Mouse (Mus musculus): Measurements from ENCODE around the gene Fam186a. TPM values are rescaled to one million over a fixed set of nuclear protein-coding genes. Genes with fewer than 3 reads are reported as not detected.

The Fam186a gene
- total RNA-seq, 2 experiments from 2014 or later, result 0.06 to 0.09 TPM

DNA sequence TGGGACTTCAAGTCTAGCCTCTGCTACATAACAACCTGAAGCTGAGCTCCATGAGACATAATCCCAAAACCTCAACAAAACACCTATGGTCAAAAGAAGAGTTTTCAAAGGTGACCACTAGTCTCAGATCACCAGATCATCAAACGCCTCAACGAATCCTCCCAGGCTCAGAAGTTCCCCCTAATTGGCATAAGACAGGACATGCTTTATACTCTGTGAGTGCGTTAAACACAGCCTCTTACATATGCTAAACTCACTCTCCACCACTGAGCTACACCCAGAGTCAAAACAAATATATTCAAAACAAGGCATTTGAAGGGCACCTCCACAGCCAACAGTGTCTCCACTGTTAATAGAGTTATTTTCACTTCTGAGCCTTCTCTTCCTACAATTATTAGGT is 94.3 kb downstream of the Fam186a start:
- DNase-seq, result no peak

Other genes starting within 250 kb of the Fam186a start
- gene Gpd1, start 249.5 kb downstream of the Fam186a start, total RNA-seq (2021), result 1,000 to 10,000 TPM; 1,543 to 1,818 TPM
- gene Cox14, start 241.4 kb downstream of the Fam186a start, total RNA-seq (2021), result 100 to 1,000 TPM; 178 to 185 TPM
- 10 to 100 TPM; 35.9 to 41.6 TPM for gene Cers5, start 194.2 kb downstream of the Fam186a start, total RNA-seq (2021)
- gene Lima1, start 91.6 kb downstream of the Fam186a start, total RNA-seq (2021), result 10 to 100 TPM; 37.7 to 39.7 TPM
- 100 to 1,000 TPM; 101 to 103 TPM for gene Larp4, start 3.0 kb upstream of the Fam186a start, total RNA-seq (2021)
- gene Dip2b, start 71.6 kb upstream of the Fam186a start, total RNA-seq (2021), result 10 to 100 TPM; 19.0 to 24.5 TPM

Data from adrenal gland, postnatal 10 days (tissue).